Mouse (Mus musculus): Measurements from ENCODE around the gene Sugct. TPM values are rescaled to one million over a fixed set of nuclear protein-coding genes. Genes with fewer than 3 reads are reported as not detected.
A peak's percentile ranks its signal among the peaks of the same experiment; 100 is the strongest.
"Not testable (repeated sequence)": the region's sequence is repeated elsewhere in the genome, so short reads cannot be mapped to it uniquely, and the experiment has no call there.

Gene Sugct
- polyA plus RNA-seq, 1 experiment from 2014 or later = 2.1 TPM

DNA sequence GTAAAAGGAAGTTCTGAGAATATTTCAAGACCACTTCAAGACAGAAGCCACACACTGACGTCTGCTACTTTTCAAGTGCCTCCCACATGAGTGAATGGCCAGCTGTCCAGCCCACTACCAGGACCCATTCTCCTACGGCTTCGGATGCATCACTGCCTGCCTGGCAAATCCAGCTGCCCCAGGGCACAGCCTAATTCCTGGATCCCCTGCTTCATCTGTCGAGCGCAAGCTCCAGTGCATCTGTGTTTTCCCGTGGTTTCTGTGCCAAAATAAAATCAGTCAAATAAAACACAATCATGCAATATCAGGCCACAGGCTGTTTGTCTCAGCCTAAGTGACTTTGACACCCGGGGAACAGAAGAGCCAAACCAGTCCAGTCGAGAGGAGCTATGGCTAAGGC lies 863.5 kb downstream of the Sugct start:
- WGBS = 81% methylated on average over 8 of the region's 8 CpGs
- no peak overlapping the region for H3K4me3 ChIP-seq (replicated peaks; ENCODE audit: low read depth, low read length)
- H3K4me2 ChIP-seq (ENCODE audit: low read length) = no peak overlapping the region
- no peaks in the 10 kb centered on the region for H3K36me3 ChIP-seq (ENCODE audit: control insufficient read depth, insufficient read depth, low read length)
- no peaks in the 10 kb centered on the region for H3K4me1 ChIP-seq (ENCODE audit: control insufficient read depth, insufficient read depth, low read length)
- DNase-seq = no peak
- H3K9ac ChIP-seq (replicated peaks; ENCODE audit: low read length) = no peak overlapping the region
- H3K27me3 ChIP-seq (ENCODE audit: control insufficient read depth, insufficient read depth, low read length) = no peaks in the 10 kb centered on the region
- no peaks in the 10 kb centered on the region for H3K9me3 ChIP-seq (ENCODE audit: control insufficient read depth, low read length)
- ATAC-seq (ENCODE audit: low FRiP score, low TSS enrichment) = no peak
- no peak overlapping the region for H3K27ac ChIP-seq (replicated peaks; ENCODE audit: low read depth, low read length)

DNA sequence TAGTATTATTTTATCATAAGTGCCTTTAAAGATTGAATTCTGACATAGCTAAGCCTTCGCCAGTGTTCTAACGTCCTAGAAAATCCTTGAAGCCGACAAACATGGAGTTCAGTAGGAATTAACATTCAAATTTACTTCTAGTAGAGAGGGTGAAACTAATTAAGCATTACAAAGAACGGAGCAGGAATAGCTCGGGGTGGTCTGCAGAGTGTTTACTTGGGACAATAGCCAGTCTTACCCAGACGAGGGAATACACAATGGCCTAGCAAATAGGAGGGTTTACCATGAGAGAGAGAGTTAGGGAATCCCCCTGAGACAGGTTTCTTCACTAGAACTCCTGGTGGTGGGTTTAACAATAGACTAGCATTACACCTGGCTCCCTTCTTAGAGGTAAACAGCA lies 865.1 kb downstream of the Sugct start:
- not testable (repeated sequence) for DNase-seq; H3K27ac ChIP-seq (replicated peaks; ENCODE audit: low read depth, low read length); H3K4me2 ChIP-seq (ENCODE audit: low read length); H3K27me3 ChIP-seq (ENCODE audit: control insufficient read depth, insufficient read depth, low read length); H3K9me3 ChIP-seq (ENCODE audit: control insufficient read depth, low read length); H3K36me3 ChIP-seq (ENCODE audit: control insufficient read depth, insufficient read depth, low read length); ATAC-seq (ENCODE audit: low FRiP score, low TSS enrichment); H3K9ac ChIP-seq (replicated peaks; ENCODE audit: low read length); H3K4me3 ChIP-seq (replicated peaks; ENCODE audit: low read depth, low read length); H3K4me1 ChIP-seq (ENCODE audit: control insufficient read depth, insufficient read depth, low read length)
- 30% methylated on average over 6 of the region's 6 CpGs for WGBS

DNA sequence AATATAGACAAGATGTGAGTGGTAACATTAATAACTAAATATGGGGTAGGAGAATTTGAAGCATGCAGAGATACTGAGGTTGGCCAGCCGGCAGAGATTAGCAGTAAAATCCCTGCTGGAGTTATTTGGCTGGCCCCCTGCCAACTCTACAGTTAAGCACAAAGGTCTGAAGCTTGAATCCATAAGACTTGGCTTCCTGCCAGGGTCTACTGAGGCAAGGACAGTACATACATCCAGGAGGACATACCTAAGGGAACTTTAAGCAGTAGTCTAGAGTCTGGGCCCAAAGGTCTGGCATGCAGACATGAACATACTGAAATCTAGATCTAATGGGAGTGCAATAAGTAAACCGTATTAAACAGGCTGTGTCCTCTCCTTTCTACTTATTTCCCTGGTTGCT lies 865.8 kb downstream of the Sugct start:
- no peak overlapping the region for H3K9ac ChIP-seq (replicated peaks; ENCODE audit: low read length)
- ATAC-seq (ENCODE audit: low FRiP score, low TSS enrichment) (no peak), DNase-seq (peak; percentile 36)
- 54% methylated on average over 2 of the region's 2 CpGs for WGBS
- H3K4me1 ChIP-seq (ENCODE audit: control insufficient read depth, insufficient read depth, low read length) = no peaks in the 10 kb centered on the region
- H3K9me3 ChIP-seq (ENCODE audit: control insufficient read depth, low read length) = no peaks in the 10 kb centered on the region
- H3K27me3 ChIP-seq (ENCODE audit: control insufficient read depth, insufficient read depth, low read length) = no peaks in the 10 kb centered on the region
- H3K36me3 ChIP-seq (ENCODE audit: control insufficient read depth, insufficient read depth, low read length) = no peaks in the 10 kb centered on the region
- H3K4me2 ChIP-seq (ENCODE audit: low read length) = no peak overlapping the region
- no peak overlapping the region for H3K27ac ChIP-seq (replicated peaks; ENCODE audit: low read depth, low read length)
- no peak overlapping the region for H3K4me3 ChIP-seq (replicated peaks; ENCODE audit: low read depth, low read length)

DNA sequence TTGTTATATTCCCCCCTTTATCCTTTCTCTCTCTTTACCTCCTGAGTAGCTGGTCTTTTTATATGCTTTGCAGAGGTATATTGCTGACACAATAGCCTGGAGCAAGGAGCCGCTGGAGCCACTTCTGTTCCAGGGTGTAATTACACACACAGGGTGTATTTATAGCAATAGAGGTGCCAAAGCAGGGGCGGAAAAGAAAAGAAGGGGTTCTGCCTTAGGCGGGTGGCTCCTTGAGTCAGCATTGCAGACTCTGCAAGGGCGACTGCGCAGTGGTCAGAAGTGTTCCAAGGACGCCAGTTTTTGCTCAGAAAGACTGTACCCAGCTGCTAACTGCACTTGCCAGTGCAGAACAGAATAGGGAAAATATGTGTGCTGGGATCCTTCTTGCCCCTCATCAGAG lies 869.7 kb downstream of the Sugct start:
- DNase-seq (no peak), ATAC-seq (ENCODE audit: low FRiP score, low TSS enrichment) (no peak)
- no peak overlapping the region for H3K4me3 ChIP-seq (replicated peaks; ENCODE audit: low read depth, low read length)
- H3K27me3 ChIP-seq (ENCODE audit: control insufficient read depth, insufficient read depth, low read length) = no peaks in the 10 kb centered on the region
- H3K4me2 ChIP-seq (ENCODE audit: low read length) = no peak overlapping the region
- no peaks in the 10 kb centered on the region for H3K9me3 ChIP-seq (ENCODE audit: control insufficient read depth, low read length)
- no peak overlapping the region for H3K9ac ChIP-seq (replicated peaks; ENCODE audit: low read length)
- H3K27ac ChIP-seq (replicated peaks; ENCODE audit: low read depth, low read length) = no peak overlapping the region
- H3K36me3 ChIP-seq (ENCODE audit: control insufficient read depth, insufficient read depth, low read length) = no peaks in the 10 kb centered on the region
- WGBS = 83% methylated on average over 6 of the region's 6 CpGs
- no peaks in the 10 kb centered on the region for H3K4me1 ChIP-seq (ENCODE audit: control insufficient read depth, insufficient read depth, low read length)

DNA sequence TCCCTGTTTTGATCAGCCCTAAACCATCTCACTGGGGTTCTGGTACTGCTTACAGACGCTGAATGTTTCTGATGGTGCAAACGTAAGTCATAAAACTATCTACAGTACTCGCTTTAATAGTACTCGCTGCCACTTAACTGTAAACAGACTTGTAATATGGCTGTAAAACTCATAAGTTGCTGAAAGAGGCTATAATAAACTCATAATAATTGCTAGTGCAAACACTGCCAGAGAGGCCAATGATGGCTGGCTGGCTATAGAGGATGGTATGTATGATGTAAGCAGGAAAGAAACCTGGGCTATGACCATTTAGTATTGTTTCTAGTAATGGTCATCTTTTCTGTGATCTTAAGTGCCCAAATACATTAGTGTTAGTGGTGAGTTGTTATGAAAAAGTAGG lies 873.6 kb downstream of the Sugct start:
- Histone ChIP-seq H3K4me2 (ENCODE audit: low read length) (no peak overlapping the region), H3K9me3 (ENCODE audit: control insufficient read depth, low read length) (no peaks in the 10 kb centered on the region), H3K27ac (replicated peaks; ENCODE audit: low read depth, low read length) (no peak overlapping the region), H3K27me3 (ENCODE audit: control insufficient read depth, insufficient read depth, low read length) (no peaks in the 10 kb centered on the region), H3K4me3 (replicated peaks; ENCODE audit: low read depth, low read length) (no peak overlapping the region), H3K9ac (replicated peaks; ENCODE audit: low read length) (no peak overlapping the region), H3K36me3 (ENCODE audit: control insufficient read depth, insufficient read depth, low read length) (no peaks in the 10 kb centered on the region), H3K4me1 (ENCODE audit: control insufficient read depth, insufficient read depth, low read length) (no peaks in the 10 kb centered on the region)
- ATAC-seq (ENCODE audit: low FRiP score, low TSS enrichment) = no peak
- 95% methylated on average over 4 of the region's 4 CpGs for WGBS
- no peak for DNase-seq

DNA sequence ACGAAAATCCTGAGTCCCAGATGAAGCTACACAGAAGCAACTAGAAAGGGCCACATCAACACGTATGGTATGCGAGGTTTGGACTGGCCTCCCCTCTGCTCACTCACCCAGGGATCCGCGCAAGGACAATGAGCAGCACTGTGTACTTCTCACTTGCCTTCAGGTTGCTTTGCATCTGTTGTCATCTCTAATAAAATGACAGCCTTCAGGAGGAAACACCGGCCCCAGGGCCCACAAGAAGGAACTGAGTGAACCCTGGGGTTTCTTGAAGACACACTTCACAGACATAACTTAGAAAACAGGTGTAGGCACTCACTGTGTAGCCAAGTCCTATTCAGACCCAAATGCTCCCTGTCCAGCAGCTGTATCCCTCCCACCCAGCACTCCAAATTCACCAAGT lies 877.9 kb downstream of the Sugct start:
- H3K9me3 ChIP-seq (ENCODE audit: control insufficient read depth, low read length) = no peaks in the 10 kb centered on the region
- no peaks in the 10 kb centered on the region for H3K27me3 ChIP-seq (ENCODE audit: control insufficient read depth, insufficient read depth, low read length)
- no peak overlapping the region for H3K9ac ChIP-seq (replicated peaks; ENCODE audit: low read length)
- no peaks in the 10 kb centered on the region for H3K36me3 ChIP-seq (ENCODE audit: control insufficient read depth, insufficient read depth, low read length)
- no peak overlapping the region for H3K27ac ChIP-seq (replicated peaks; ENCODE audit: low read depth, low read length)
- no peaks in the 10 kb centered on the region for H3K4me1 ChIP-seq (ENCODE audit: control insufficient read depth, insufficient read depth, low read length)
- WGBS = 78% methylated on average over 6 of the region's 6 CpGs
- DNase-seq = no peak
- ATAC-seq (ENCODE audit: low FRiP score, low TSS enrichment) = no peak
- H3K4me3 ChIP-seq (replicated peaks; ENCODE audit: low read depth, low read length) = no peak overlapping the region
- H3K4me2 ChIP-seq (ENCODE audit: low read length) = no peak overlapping the region

DNA sequence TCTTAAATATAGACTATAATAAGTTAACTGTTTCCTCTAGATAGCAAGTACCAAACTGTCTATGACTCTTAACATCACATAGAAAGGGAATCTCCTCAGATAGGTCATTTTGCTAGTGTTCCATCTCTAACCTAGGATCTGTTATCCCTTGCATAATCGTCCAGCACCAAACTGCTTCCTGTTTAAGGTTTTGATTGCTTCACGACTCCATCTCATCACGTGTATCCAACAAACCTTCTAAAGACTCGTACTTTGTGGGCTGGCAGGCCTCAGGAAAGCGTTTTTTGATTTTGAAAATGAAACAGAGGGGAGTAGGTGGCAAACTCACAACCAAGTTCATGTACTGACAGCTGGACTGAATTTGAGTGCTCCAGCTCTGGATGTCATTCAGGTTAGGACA lies 878.6 kb downstream of the Sugct start:
- no peaks in the 10 kb centered on the region for H3K9me3 ChIP-seq (ENCODE audit: control insufficient read depth, low read length)
- DNase-seq (no peak), ATAC-seq (ENCODE audit: low FRiP score, low TSS enrichment) (no peak)
- H3K4me1 ChIP-seq (ENCODE audit: control insufficient read depth, insufficient read depth, low read length) = no peaks in the 10 kb centered on the region
- no peaks in the 10 kb centered on the region for H3K36me3 ChIP-seq (ENCODE audit: control insufficient read depth, insufficient read depth, low read length)
- no peak overlapping the region for H3K9ac ChIP-seq (replicated peaks; ENCODE audit: low read length)
- H3K4me2 ChIP-seq (ENCODE audit: low read length) = no peak overlapping the region
- no peaks in the 10 kb centered on the region for H3K27me3 ChIP-seq (ENCODE audit: control insufficient read depth, insufficient read depth, low read length)
- WGBS = 83% methylated on average over 5 of the region's 5 CpGs
- H3K27ac ChIP-seq (replicated peaks; ENCODE audit: low read depth, low read length) = no peak overlapping the region
- no peak overlapping the region for H3K4me3 ChIP-seq (replicated peaks; ENCODE audit: low read depth, low read length)

DNA sequence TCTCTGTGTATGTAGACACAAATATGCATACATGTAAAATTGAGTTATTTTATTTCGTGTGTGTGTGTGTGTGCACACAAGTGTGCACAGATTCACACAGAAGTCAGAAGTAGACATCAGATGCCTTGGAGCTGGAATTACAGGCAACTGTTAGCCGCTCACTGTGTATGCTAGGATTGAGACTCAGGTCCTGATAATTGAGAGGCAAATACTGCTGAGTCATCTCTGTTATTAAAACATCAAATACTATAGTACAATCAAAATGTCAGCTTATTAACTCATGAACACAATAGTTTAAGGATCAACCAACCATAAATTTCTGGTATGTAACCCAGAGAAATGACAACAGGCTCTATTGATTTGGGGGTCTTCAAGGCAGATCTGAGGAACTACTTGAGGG lies 883.1 kb downstream of the Sugct start:
- 91% methylated on average over 2 of the region's 2 CpGs for WGBS
- ATAC-seq (ENCODE audit: low FRiP score, low TSS enrichment) = no peak
- Histone ChIP-seq H3K36me3 (ENCODE audit: control insufficient read depth, insufficient read depth, low read length) (no peaks in the 10 kb centered on the region), H3K4me2 (ENCODE audit: low read length) (no peak overlapping the region), H3K4me1 (ENCODE audit: control insufficient read depth, insufficient read depth, low read length) (no peaks in the 10 kb centered on the region), H3K9me3 (ENCODE audit: control insufficient read depth, low read length) (no peaks in the 10 kb centered on the region), H3K27me3 (ENCODE audit: control insufficient read depth, insufficient read depth, low read length) (no peaks in the 10 kb centered on the region), H3K4me3 (replicated peaks; ENCODE audit: low read depth, low read length) (no peak overlapping the region), H3K9ac (replicated peaks; ENCODE audit: low read length) (no peak overlapping the region), H3K27ac (replicated peaks; ENCODE audit: low read depth, low read length) (no peak overlapping the region)
- DNase-seq = no peak

Data from midbrain, embryonic 14.5 days (tissue).